Mouse (Mus musculus) CH12.LX (cell line): Measurements from ENCODE around the gene Akr1d1. TPM values are rescaled to one million over a fixed set of nuclear protein-coding genes. Genes with fewer than 3 reads are reported as not detected.

Source experiments
- DNase-seq: peaks from one replicate; pipeline ENCODE4 v3.0.0-alpha.2; 2013; ENCODE audit errors: extremely low read depth
- H3K27ac ChIP-seq: 2 replicates; pipeline ENCODE4 v1.5.1; 2012; ENCODE audit warnings: low read depth, mild to moderate bottlenecking, control low read depth, moderate library complexity; ENCODE audit not compliant: insufficient read depth
- H3K27me3 ChIP-seq: replicated peaks from 2 replicates; pipeline ENCODE3; 2012; ENCODE audit warnings: inconsistent platforms
- H3K36me3 ChIP-seq, 2 experiments: replicated peaks in 1 of 2; 2 replicates each; pipeline versions ENCODE3 to v1.6.1; 2012; ENCODE audit warnings: inconsistent platforms in 1 of 2, low read length in 1 of 2, mild to moderate bottlenecking in 1 of 2, mixed read lengths in 1 of 2, moderate library complexity in 1 of 2; ENCODE audit not compliant: control insufficient read depth in 1 of 2, insufficient read depth in 1 of 2
- H3K4me1 ChIP-seq, 2 experiments: 2 replicates each; pipeline ENCODE4 v1.6.1; 2012; ENCODE audit warnings: inconsistent platforms in 1 of 2, moderate library complexity in 1 of 2; ENCODE audit not compliant: insufficient read depth in 2 of 2, control insufficient read depth in 1 of 2
- H3K4me2 ChIP-seq: 2 replicates; pipeline ENCODE4 v1.6.1; 2012; ENCODE audit warnings: low read depth, mild to moderate bottlenecking, control low read depth; ENCODE audit not compliant: poor library complexity, insufficient read depth, severe bottlenecking
- H3K4me3 ChIP-seq, 3 experiments: fragments of 150-350 bp in 1 of 3; sonication (generic) in 1 of 3; replicated peaks in 1 of 3; 2 replicates each; pipeline versions ENCODE3 to v1.5.1; 2011 to 2012; ENCODE audit warnings: low read depth in 2 of 3, low read length in 2 of 3, mild to moderate bottlenecking in 2 of 3, moderate library complexity in 2 of 3, control low read depth in 1 of 3, improper control_type of control experiment in 1 of 3, inconsistent platforms in 1 of 3, mixed read lengths in 1 of 3; ENCODE audit not compliant: poor library complexity in 1 of 3
- H3K79me2 ChIP-seq: replicated peaks from 2 replicates; pipeline ENCODE4 v1.6.1; 2012; ENCODE audit warnings: mild to moderate bottlenecking, moderate library complexity; ENCODE audit not compliant: control insufficient read depth, poor library complexity, insufficient read depth, severe bottlenecking; ENCODE audit errors: extremely low read depth
- H3K9ac ChIP-seq: 2 replicates; pipeline ENCODE4 v1.6.1; 2012; ENCODE audit warnings: low read depth, mild to moderate bottlenecking, control low read depth, moderate library complexity; ENCODE audit not compliant: insufficient read depth
- H3K9me3 ChIP-seq: replicated peaks from 2 replicates; pipeline ENCODE3; 2012; ENCODE audit warnings: low read length, inconsistent platforms, mixed read lengths
- BHLHE40 ChIP-seq: IDR thresholded peaks from 2 replicates; pipeline ENCODE4 v1.6.1; 2011; ENCODE audit warnings: mild to moderate bottlenecking, low read depth, low read length, improper control_type of control experiment
- CHD1 ChIP-seq: IDR thresholded peaks from 2 replicates; pipeline ENCODE4 v1.6.1; 2012; ENCODE audit warnings: low read depth, low read length, improper control_type of control experiment, inconsistent platforms
- CTCF ChIP-seq, 2 experiments: IDR thresholded peaks in 1 of 2; conservative IDR thresholded peaks in 1 of 2; 2 replicates each; pipeline ENCODE4 v1.5.1; 2011 to 2012; ENCODE audit warnings: low read depth in 2 of 2, low read length in 2 of 2, improper control_type of control experiment in 1 of 2, inconsistent platforms in 1 of 2, mild to moderate bottlenecking in 1 of 2, moderate library complexity in 1 of 2
- ETS1 ChIP-seq: conservative IDR thresholded peaks from 2 replicates; pipeline ENCODE4 v1.6.1; 2012; ENCODE audit warnings: low read depth, mild to moderate bottlenecking, inconsistent platforms, low read length, improper control_type of control experiment, moderate library complexity
- GABPA ChIP-seq: IDR thresholded peaks from 2 replicates; pipeline ENCODE4 v1.6.1; 2012; ENCODE audit warnings: low read depth, low read length, improper control_type of control experiment, inconsistent platforms; ENCODE audit not compliant: insufficient replicate concordance
- IRF4 ChIP-seq: IDR thresholded peaks from 2 replicates; pipeline ENCODE4 v1.6.1; 2014; ENCODE audit warnings: low read depth, mild to moderate bottlenecking, inconsistent platforms, low read length, improper control_type of control experiment
- JUND ChIP-seq: conservative IDR thresholded peaks from 2 replicates; pipeline ENCODE4 v1.6.1; 2011; ENCODE audit warnings: low read depth, low read length, improper control_type of control experiment
- MAX ChIP-seq: IDR thresholded peaks from 2 replicates; pipeline ENCODE4 v1.6.1; 2011; ENCODE audit warnings: low read length, improper control_type of control experiment
- MEF2A ChIP-seq: IDR thresholded peaks from 2 replicates; pipeline ENCODE4 v1.6.1; 2014; ENCODE audit warnings: low read depth, mild to moderate bottlenecking, inconsistent platforms, low read length, improper control_type of control experiment, borderline replicate concordance
- MXI1 ChIP-seq: IDR thresholded peaks from 2 replicates; pipeline ENCODE4 v1.6.1; 2011; ENCODE audit warnings: mild to moderate bottlenecking, low read depth, low read length, improper control_type of control experiment
- MYC ChIP-seq: IDR thresholded peaks from 2 replicates; pipeline ENCODE4 v1.6.1; 2011; ENCODE audit warnings: low read depth, mild to moderate bottlenecking, improper control_type of control experiment, low read length
- NRF1 ChIP-seq: IDR thresholded peaks from 2 replicates; pipeline ENCODE4 v1.6.1; 2014; ENCODE audit warnings: low read depth, mild to moderate bottlenecking, inconsistent platforms, low read length, improper control_type of control experiment, moderate library complexity
- POLR2A ChIP-seq: IDR thresholded peaks from 2 replicates; pipeline ENCODE4 v1.6.1; 2011; ENCODE audit warnings: low read depth, mild to moderate bottlenecking, improper control_type of control experiment, low read length
- RCOR1 ChIP-seq: conservative IDR thresholded peaks from 2 replicates; pipeline ENCODE4 v1.6.1; 2012; ENCODE audit warnings: low read depth, mild to moderate bottlenecking, inconsistent platforms, low read length, improper control_type of control experiment
- TBP ChIP-seq: conservative IDR thresholded peaks from 2 replicates; pipeline ENCODE4 v1.6.1; 2011; ENCODE audit warnings: low read depth, low read length, improper control_type of control experiment
- TCF12 ChIP-seq: IDR thresholded peaks from 2 replicates; pipeline ENCODE4 v1.6.1; 2014; ENCODE audit warnings: low read depth, mild to moderate bottlenecking, inconsistent platforms, low read length, improper control_type of control experiment
- UBTF ChIP-seq: IDR thresholded peaks from 2 replicates; pipeline ENCODE4 v1.6.1; 2012; ENCODE audit warnings: low read depth, mild to moderate bottlenecking, inconsistent platforms, low read length, improper control_type of control experiment, moderate library complexity
- USF2 ChIP-seq: conservative IDR thresholded peaks from 2 replicates; pipeline ENCODE4 v1.6.1; 2011; ENCODE audit warnings: low read depth, low read length, improper control_type of control experiment
- ZMIZ1 ChIP-seq: IDR thresholded peaks from 2 replicates; pipeline ENCODE4 v1.6.1; 2012; ENCODE audit warnings: low read depth, mild to moderate bottlenecking, inconsistent platforms, low read length, improper control_type of control experiment
- ZNF384 ChIP-seq: IDR thresholded peaks from 2 replicates; pipeline ENCODE4 v1.6.1; 2012; ENCODE audit warnings: low read depth, low read length, improper control_type of control experiment, inconsistent platforms
- dilution Hi-C: fragments of 300-500 bp; cut with MboI; formaldehyde crosslinking; loops from 2 replicates; pipeline ENCODE4 v1.14.3; 2020; ENCODE audit warnings: low sequenced_read_pairs; ENCODE audit not compliant: extremely low pct_unique_long_range_greater_than_20kb, extremely low pct_ligation_motif_present
- in situ Hi-C: fragments of 300-500 bp; cut with MboI; formaldehyde crosslinking; loops from 3 replicates; pipeline ENCODE4 v1.14.3; 2019; ENCODE audit warnings: low sequenced_read_pairs, low pct_ligation_motif_present, low pct_unique_long_range_greater_than_20kb, mixed read lengths
- polyA plus RNA-seq: library from polyadenylated mRNA; unstranded; fragments of >175 nt; gene quantifications from 2 replicates; pipeline ENCODE4 v1.2.1, GENCODE M21; 2012; ENCODE audit warnings: low read depth; ENCODE audit not compliant: insufficient read length
- total RNA-seq, 2 experiments: library from RNA; depleted of rRNA; stranded (reverse); fragments of 300-350 nt in 1 of 2; fragments of >200 nt in 1 of 2; gene quantifications; 2 replicates each; pipeline ENCODE4 v1.2.3; 2012 to 2014

Akr1d1 gene
- total and polyA plus RNA-seq, 3 experiments: not detected

GRCm38 (mm10) chr6:37607511-37608289 is 77.7 kb downstream of the Akr1d1 start:
- Histone ChIP-seq H3K27me3 (no peaks in the 10 kb centered on the region), H3K9me3 (peaks cover 3% of the 10 kb centered on the region), H3K9ac (no peak overlapping the region), H3K36me3 (no peaks in the 10 kb centered on the region), H3K4me1 (0 out of 4 replicates have a peak, but pooled peaks cover 0 to 4% of the 10 kb centered on the region in 2 experiments), H3K4me2 (no peak overlapping the region), H3K4me3 (no peak overlapping the region), H3K79me2 (no peaks in the 10 kb centered on the region), H3K27ac (no peak overlapping the region)
- in situ Hi-C loops: no loop called here
- TF ChIP-seq MEF2A (no peak), ZNF384 (no peak), IRF4 (no peak), TBP (no peak), GABPA (no peak), TCF12 (no peak), CHD1 (no peak), ZMIZ1 (no peak), MXI1 (no peak), RCOR1 (no peak), JUND (no peak), MYC (no peak), MAX (no peak), CTCF (conservative IDR thresholded peaks at IDR 0.05 in 1 of 2, IDR thresholded peaks at IDR 0.05 in 1 of 2; ENCODE audit: low read depth in 2 of 2, low read length in 2 of 2) (no peak), USF2 (no peak), POLR2A (no peak)
- no peak for DNase-seq
- dilution Hi-C loops: no loop called here

GRCm38 (mm10) chr6:37612603-37613284 is 82.8 kb downstream of the Akr1d1 start:
- peaks cover 3% of the 10 kb centered on the region for H3K9me3 ChIP-seq
- no peaks in the 10 kb centered on the region for H3K36me3 ChIP-seq
- in situ Hi-C loops: no loop called here
- no peak for DNase-seq
- no peak overlapping the region for H3K4me3 ChIP-seq
- no peak overlapping the region for H3K27ac ChIP-seq
- no peaks in the 10 kb centered on the region for H3K79me2 ChIP-seq
- H3K4me2 ChIP-seq: no peak overlapping the region
- no peak overlapping the region for H3K9ac ChIP-seq
- peaks cover 6 to 15% of the 10 kb centered on the region in 2 experiments for H3K4me1 ChIP-seq
- TF ChIP-seq NRF1: no peak
- TF ChIP-seq JUND: no peak
- TF ChIP-seq ZNF384: no peak
- TF ChIP-seq BHLHE40: no peak
- no peak for TF ChIP-seq UBTF
- TF ChIP-seq ETS1: no peak
- no peak for TF ChIP-seq RCOR1
- no peaks in the 10 kb centered on the region for H3K27me3 ChIP-seq
- dilution Hi-C loops: no loop called here
